Mouse (Mus musculus) urinary bladder, postnatal 10 days (tissue): ENCODE results near the gene Vps33a.
A peak's percentile ranks its signal among the peaks of the same experiment; 100 is the strongest.

Source experiments
- DNase-seq: peaks from one replicate; pipeline ENCODE4 v3.0.0; 2022; ENCODE audit warnings: low spot score

Vps33a gene

GRCm38 (mm10) chr5:123572357-123573186 lies at the start of gene Vps33a:
Gene Vps33a (minus strand): TSS chr5:123573038.
- DNase-seq = peak; percentile 92

- DNase-seq = no peak
These were observed 49.6 kb upstream of the Vps33a start for GRCm38 (mm10) chr5:123622421-123622820.

GRCm38 (mm10) chr5:123618558-123618957 lies 45.7 kb upstream of the Vps33a start:
- no peak for DNase-seq

GRCm38 (mm10) chr5:123614246-123614645 lies 41.4 kb upstream of the Vps33a start:
- no peak for DNase-seq

GRCm38 (mm10) chr5:123609843-123610242 lies 37.0 kb upstream of the Vps33a start:
- DNase-seq = peak; percentile 20

GRCm38 (mm10) chr5:123609416-123609815 lies 36.6 kb upstream of the Vps33a start:
- DNase-seq = no peak

GRCm38 (mm10) chr5:123607211-123607669 lies 34.4 kb upstream of the Vps33a start:
- no peak for DNase-seq

GRCm38 (mm10) chr5:123603496-123603895 lies 30.7 kb upstream of the Vps33a start:
- no peak for DNase-seq

- DNase-seq = no peak
These were observed 29.3 kb upstream of the Vps33a start for GRCm38 (mm10) chr5:123602174-123602573.

- no peak for DNase-seq
These were observed 26.5 kb upstream of the Vps33a start for GRCm38 (mm10) chr5:123599319-123599718.

- DNase-seq = no peak
These were observed 20.9 kb upstream of the Vps33a start for GRCm38 (mm10) chr5:123593622-123594280.

GRCm38 (mm10) chr5:123580043-123580442 lies 7.2 kb upstream of the Vps33a start:
- no peak for DNase-seq

GRCm38 (mm10) chr5:123576696-123577095 lies 3.9 kb upstream of the Vps33a start:
- no peak for DNase-seq

- DNase-seq = no peak
These were observed 524 bp upstream of the Vps33a start for GRCm38 (mm10) chr5:123573362-123573761.

- no peak for DNase-seq
These were observed 11.7 kb downstream of the Vps33a start for GRCm38 (mm10) chr5:123561128-123561527.

- no peak for DNase-seq
These were observed 13.2 kb downstream of the Vps33a start for GRCm38 (mm10) chr5:123559588-123559987.

GRCm38 (mm10) chr5:123556451-123556850 lies 16.4 kb downstream of the Vps33a start:
- no peak for DNase-seq

- no peak for DNase-seq
These were observed 17.1 kb downstream of the Vps33a start for GRCm38 (mm10) chr5:123555693-123556092.

GRCm38 (mm10) chr5:123533801-123534200 lies 39.0 kb downstream of the Vps33a start:
- no peak for DNase-seq

GRCm38 (mm10) chr5:123530056-123530455 lies 42.8 kb downstream of the Vps33a start:
- no peak for DNase-seq

GRCm38 (mm10) chr5:123528641-123529040 lies 44.2 kb downstream of the Vps33a start:
- DNase-seq = no peak

GRCm38 (mm10) chr5:123525916-123526495 lies 46.8 kb downstream of the Vps33a start:
- DNase-seq = no peak

- DNase-seq = no peak
These were observed 47.6 kb downstream of the Vps33a start, which contains the start of gene Gm49027 for GRCm38 (mm10) chr5:123525281-123525680. Gene Gm49027 (minus strand): TSS chr5:123525488.
